Mouse (Mus musculus): Measurements from ENCODE around the gene Timmdc1. TPM values are rescaled to one million over a fixed set of nuclear protein-coding genes. Genes with fewer than 3 reads are reported as not detected.
"Not testable (repeated sequence)": the region's sequence is repeated elsewhere in the genome, so short reads cannot be mapped to it uniquely, and the experiment has no call there.

Timmdc1 gene
- total RNA-seq, 4 experiments from 2014 or later, result 41.2 to 46.5 (median 44.5) TPM

GRCm38 (mm10) chr16:38496604-38497140 lies 25.8 kb downstream of the Timmdc1 start:
- no peak for DNase-seq

- no peak for DNase-seq
Observed at GRCm38 (mm10) chr16:38493890-38494289, 28.6 kb downstream of the Timmdc1 start.

GRCm38 (mm10) chr16:38492551-38492950 lies 29.9 kb downstream of the Timmdc1 start:
- DNase-seq, result no peak

- no peak for DNase-seq
Observed at GRCm38 (mm10) chr16:38483582-38484309, 38.7 kb downstream of the Timmdc1 start.

GRCm38 (mm10) chr16:38482780-38483562 lies 39.5 kb downstream of the Timmdc1 start:
- no peak for DNase-seq

GRCm38 (mm10) chr16:38481327-38481726 lies 41.1 kb downstream of the Timmdc1 start:
- no peak for DNase-seq

GRCm38 (mm10) chr16:38478296-38478695 lies 44.2 kb downstream of the Timmdc1 start:
- DNase-seq, result no peak

GRCm38 (mm10) chr16:38477241-38477608 lies 45.2 kb downstream of the Timmdc1 start:
- DNase-seq, result not testable (repeated sequence)

GRCm38 (mm10) chr16:38476312-38477240 lies 45.9 kb downstream of the Timmdc1 start:
- DNase-seq, result peak; percentile 48

GRCm38 (mm10) chr16:38475681-38476311 lies 46.7 kb downstream of the Timmdc1 start:
- DNase-seq, result no peak

GRCm38 (mm10) chr16:38474677-38475286 lies 47.7 kb downstream of the Timmdc1 start:
- no peak for DNase-seq

- DNase-seq, result no peak
Observed at GRCm38 (mm10) chr16:38473661-38474060, 48.8 kb downstream of the Timmdc1 start.

- DNase-seq, result no peak
Observed at GRCm38 (mm10) chr16:38472507-38472873, 50.0 kb downstream of the Timmdc1 start.

- DNase-seq, result no peak
Observed at GRCm38 (mm10) chr16:38471697-38472506, 50.6 kb downstream of the Timmdc1 start.

- DNase-seq, result no peak
Observed at GRCm38 (mm10) chr16:38469437-38469836, 53.0 kb downstream of the Timmdc1 start.

- no peak for DNase-seq
Observed at GRCm38 (mm10) chr16:38468706-38469018, 53.8 kb downstream of the Timmdc1 start.

GRCm38 (mm10) chr16:38467917-38468705 lies 54.4 kb downstream of the Timmdc1 start:
- DNase-seq, result peak; percentile 72

- no peak for DNase-seq
Observed at GRCm38 (mm10) chr16:38467091-38467916, 55.2 kb downstream of the Timmdc1 start.

GRCm38 (mm10) chr16:38466089-38466488 lies 56.4 kb downstream of the Timmdc1 start:
- DNase-seq, result no peak

Measured in adrenal gland, adult 8-10 months (tissue).